Mouse (Mus musculus) gastrocnemius, postnatal 4 days (tissue): ENCODE measurements at regions not wholly inside any gene's neighbourhood (a gene's known extent, or its start where the extent isn't known, plus 50 kb on each side); places are given as distances from the start of the nearest gene placed in this dataset.
A peak's percentile ranks its signal among the peaks of the same experiment; 100 is the strongest.

Experiments used
- DNase-seq, 2 experiments: peaks; one replicate each; pipeline ENCODE4 v3.0.0; 2021 to 2022; ENCODE audit warnings: low spot score in 2 of 2, mixed read lengths in 2 of 2

- DNase-seq, result peak in 1 of 2 experiments; percentile 10
Observed at GRCm38 (mm10) chr2:137271575-137272180, 155.2 kb upstream of the Jag1 start.

- DNase-seq, result no peak
Observed at GRCm38 (mm10) chr2:137262911-137263310, 146.5 kb upstream of the Jag1 start.

- DNase-seq, result no peak
Observed at GRCm38 (mm10) chr2:137257847-137258515, 141.5 kb upstream of the Jag1 start.

GRCm38 (mm10) chr2:137247931-137248330 is 131.5 kb upstream of the Jag1 start:
- DNase-seq, result no peak

GRCm38 (mm10) chr2:137244370-137244769 is 127.9 kb upstream of the Jag1 start:
- DNase-seq, result no peak

GRCm38 (mm10) chr2:137243914-137244313 is 127.5 kb upstream of the Jag1 start:
- no peak for DNase-seq

GRCm38 (mm10) chr2:137236961-137237360 is 120.5 kb upstream of the Jag1 start:
- DNase-seq, result no peak

- no peak for DNase-seq
Observed at GRCm38 (mm10) chr2:137233936-137234335, 117.5 kb upstream of the Jag1 start.

- no peak for DNase-seq
Observed at GRCm38 (mm10) chr2:137231161-137231560, 114.7 kb upstream of the Jag1 start.

GRCm38 (mm10) chr2:137229422-137230069 is 113.1 kb upstream of the Jag1 start:
- DNase-seq, result no peak

GRCm38 (mm10) chr2:137227495-137227894 is 111.1 kb upstream of the Jag1 start:
- no peak for DNase-seq

- DNase-seq, result no peak
Observed at GRCm38 (mm10) chr2:137224702-137225552, 108.5 kb upstream of the Jag1 start.

- DNase-seq, result no peak
Observed at GRCm38 (mm10) chr2:137215697-137216096, 99.3 kb upstream of the Jag1 start.

- no peak for DNase-seq
Observed at GRCm38 (mm10) chr2:137207846-137208245, 91.4 kb upstream of the Jag1 start.

- peak in 1 of 2 experiments; percentile 16 for DNase-seq
Observed at GRCm38 (mm10) chr2:137204274-137204850, 87.9 kb upstream of the Jag1 start.

- DNase-seq, result no peak
Observed at GRCm38 (mm10) chr2:137200101-137200500, 83.7 kb upstream of the Jag1 start.

- no peak for DNase-seq
Observed at GRCm38 (mm10) chr2:137192183-137192582, 75.7 kb upstream of the Jag1 start.

- no peak for DNase-seq
Observed at GRCm38 (mm10) chr2:137169176-137169575, 52.7 kb upstream of the Jag1 start.

GRCm38 (mm10) chr2:137168626-137169025 is 52.2 kb upstream of the Jag1 start:
- no peak for DNase-seq
